Comparison of ENCODE assay signal across 16 mouse cellular contexts in the genomic region with DNA sequence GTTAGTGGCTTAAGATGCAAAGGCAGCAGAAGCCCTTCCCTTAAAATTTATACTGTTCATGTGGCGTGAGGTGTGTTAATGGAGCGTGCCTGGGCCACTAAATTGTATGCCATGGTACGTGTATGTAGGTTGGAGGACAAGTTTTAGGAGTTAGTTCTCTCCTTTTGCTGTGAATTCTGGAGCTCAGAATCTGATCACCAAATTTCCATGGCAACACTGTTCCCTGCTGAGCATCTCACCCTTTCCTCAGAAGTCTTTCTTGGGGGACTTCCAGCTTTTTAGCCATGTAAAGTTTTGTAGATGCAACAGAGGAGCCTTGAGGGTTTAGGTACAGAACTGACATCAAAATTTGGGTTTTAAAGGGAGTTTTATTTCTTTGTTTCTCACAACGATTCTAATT.
"Had no signal": no experiment of that assay in that cellular context is flagged by ENCODE, and none has a peak within 500 bp of the region (broad histone marks: within the 10 kb centered on the region; RNA-seq: fewer than 3 reads in every experiment).

No protein-coding gene starts in this region.

- H3K27ac ChIP-seq: kidney, postnatal 0 days; liver, embryonic 13.5 days; neural tube, embryonic 13.5 days; stomach, postnatal 0 days had no signal

- DNase-seq: kidney, adult 2 months; kidney, postnatal 25 days; liver, embryonic 13.5 days; lung, adult 2 months; lung, postnatal 14 days; lung, postnatal 4 days; right cerebral cortex, postnatal 14 days; right cerebral cortex, postnatal 4 days; thymus, postnatal 25 days had no signal

- H3K9me3 ChIP-seq: liver, embryonic 13.5 days; neural tube, embryonic 13.5 days had no signal

- H3K4me3 ChIP-seq: liver, embryonic 13.5 days; myocyte; neural tube, embryonic 13.5 days had no signal

- H3K9ac ChIP-seq: liver, embryonic 13.5 days; neural tube, embryonic 13.5 days had no signal

- ATAC-seq: intestine, embryonic 16.5 days; midbrain, embryonic 16.5 days had no signal

- H3K27me3 ChIP-seq: liver, embryonic 13.5 days; neural tube, embryonic 13.5 days had no signal

- H3K4me2 ChIP-seq: liver, embryonic 13.5 days; midbrain, embryonic 11.5 days; neural tube, embryonic 13.5 days had no signal
